Mouse (Mus musculus) neural tube, embryonic 12.5 days (tissue): ENCODE results near the gene Lpin2. TPM values are rescaled to one million over a fixed set of nuclear protein-coding genes. Genes with fewer than 3 reads are reported as not detected.

Experiments used
- ATAC-seq: fragments of 200-750 bp; cut with Nextera tagmentation; 2 replicates; pipeline ENCODE4 v1.8.0; 2017; ENCODE audit warnings: low read depth, mild to moderate bottlenecking, moderate TSS enrichment, moderate library complexity; ENCODE audit not compliant: low FRiP score
- H3K27ac ChIP-seq: fragments of 300-500 bp; sonication (generic); 2 replicates; pipeline ENCODE4 v1.5.1; 2016
- H3K27me3 ChIP-seq: fragments of 300-500 bp; sonication (generic); replicated peaks from 2 replicates; pipeline ENCODE4 v1.6.1; 2016; ENCODE audit warnings: mild to moderate bottlenecking
- H3K36me3 ChIP-seq: fragments of 300-500 bp; sonication (generic); 2 replicates; pipeline ENCODE4 v1.6.1; 2016; ENCODE audit warnings: mild to moderate bottlenecking
- H3K4me1 ChIP-seq: fragments of 300-500 bp; sonication (generic); 2 replicates; pipeline ENCODE4 v1.6.1; 2016
- H3K4me2 ChIP-seq: fragments of 300-500 bp; sonication (generic); replicated peaks from 2 replicates; pipeline ENCODE4 v1.6.1; 2016; ENCODE audit warnings: mild to moderate bottlenecking
- H3K4me3 ChIP-seq: fragments of 300-500 bp; sonication (generic); 2 replicates; pipeline ENCODE4 v1.5.1; 2016
- H3K9ac ChIP-seq: fragments of 300-500 bp; sonication (generic); 2 replicates; pipeline ENCODE4 v1.6.1; 2016; ENCODE audit warnings: mild to moderate bottlenecking
- H3K9me3 ChIP-seq: fragments of 300-500 bp; sonication (generic); 2 replicates; pipeline ENCODE4 v1.6.1; 2016; ENCODE audit warnings: mild to moderate bottlenecking
- WGBS: fragments of 180-500 bp; shearing (Covaris S2); methylation state at CpG from one replicate; pipeline ENCODE4 v1.1.7; 2016; 5-methylcytosine and 5-hydroxymethylcytosine counted together
- polyA plus RNA-seq: library from polyadenylated mRNA; unstranded; fragments of >200 nt; fragmentation: Nextera tagmentation; extraction: Ambion mirVana; gene quantifications from 2 replicates; pipeline ENCODE4 v1.2.1, GENCODE M21; 2016

The Lpin2 gene
- polyA plus RNA-seq, 1 experiment from 2014 or later, result 36.2 TPM

- Histone ChIP-seq H3K4me1 (no peaks in the 10 kb centered on the region), H3K9ac (no peak overlapping the region), H3K4me3 (no peak overlapping the region), H3K36me3 (no peaks in the 10 kb centered on the region), H3K27ac (no peak overlapping the region), H3K27me3 (no peaks in the 10 kb centered on the region), H3K9me3 (no peaks in the 10 kb centered on the region), H3K4me2 (no peak overlapping the region)
- ATAC-seq, result no peak
- 58% methylated on average over 4 of the region's 4 CpGs for WGBS
These were observed 29.0 kb upstream of the Lpin2 start for GRCm38 (mm10) chr17:71153356-71153755.

GRCm38 (mm10) chr17:71155271-71155670 lies 27.1 kb upstream of the Lpin2 start:
- no peak for ATAC-seq
- no peaks in the 10 kb centered on the region for H3K36me3 ChIP-seq
- H3K4me2 ChIP-seq, result no peak overlapping the region
- no peak overlapping the region for H3K27ac ChIP-seq
- H3K4me3 ChIP-seq, result no peak overlapping the region
- no peak overlapping the region for H3K9ac ChIP-seq
- peaks cover 9% of the 10 kb centered on the region for H3K4me1 ChIP-seq
- H3K9me3 ChIP-seq, result no peaks in the 10 kb centered on the region
- H3K27me3 ChIP-seq, result no peaks in the 10 kb centered on the region
- 61% methylated on average over 1 of the region's 1 CpGs for WGBS

GRCm38 (mm10) chr17:71159152-71159567 lies 23.2 kb upstream of the Lpin2 start:
- no peak overlapping the region for H3K27ac ChIP-seq
- no peak for ATAC-seq
- H3K27me3 ChIP-seq, result no peaks in the 10 kb centered on the region
- no peaks in the 10 kb centered on the region for H3K36me3 ChIP-seq
- peaks cover 9% of the 10 kb centered on the region for H3K4me1 ChIP-seq
- no peak overlapping the region for H3K4me2 ChIP-seq
- 32% methylated on average over 4 of the region's 4 CpGs for WGBS
- no peaks in the 10 kb centered on the region for H3K9me3 ChIP-seq
- H3K9ac ChIP-seq, result no peak overlapping the region
- H3K4me3 ChIP-seq, result no peak overlapping the region

GRCm38 (mm10) chr17:71159720-71160119 lies 22.6 kb upstream of the Lpin2 start:
- Histone ChIP-seq H3K9me3 (no peaks in the 10 kb centered on the region), H3K4me3 (no peak overlapping the region), H3K27ac (no peak overlapping the region), H3K4me2 (no peak overlapping the region), H3K36me3 (no peaks in the 10 kb centered on the region), H3K4me1 (peaks cover 9% of the 10 kb centered on the region), H3K27me3 (no peaks in the 10 kb centered on the region), H3K9ac (no peak overlapping the region)
- no peak for ATAC-seq
- WGBS, result 65% methylated on average over 8 of the region's 8 CpGs

GRCm38 (mm10) chr17:71160244-71160995 lies 21.9 kb upstream of the Lpin2 start:
- no peak overlapping the region for H3K4me2 ChIP-seq

GRCm38 (mm10) chr17:71164991-71165390 lies 17.4 kb upstream of the Lpin2 start:
- WGBS, result 84% methylated on average over 6 of the region's 6 CpGs

More at GRCm38 (mm10) chr17:71160244-71160995, 21.9 kb upstream of the Lpin2 start:
- WGBS, result 92% methylated on average over 8 of the region's 8 CpGs
- H3K27me3 ChIP-seq, result no peaks in the 10 kb centered on the region
- no peak overlapping the region for H3K4me3 ChIP-seq
- no peaks in the 10 kb centered on the region for H3K9me3 ChIP-seq
- ATAC-seq, result no peak
- H3K9ac ChIP-seq, result no peak overlapping the region
- H3K4me1 ChIP-seq, result peaks cover 9% of the 10 kb centered on the region
- H3K36me3 ChIP-seq, result no peaks in the 10 kb centered on the region
- no peak overlapping the region for H3K27ac ChIP-seq

GRCm38 (mm10) chr17:71168205-71168815 lies 14.1 kb upstream of the Lpin2 start:
- H3K9ac ChIP-seq, result no peak overlapping the region

More at GRCm38 (mm10) chr17:71164991-71165390, 17.4 kb upstream of the Lpin2 start:
- Histone ChIP-seq H3K27me3 (no peaks in the 10 kb centered on the region), H3K27ac (no peak overlapping the region), H3K9ac (no peak overlapping the region), H3K4me2 (no peak overlapping the region), H3K4me3 (no peak overlapping the region), H3K4me1 (no peaks in the 10 kb centered on the region), H3K9me3 (no peaks in the 10 kb centered on the region), H3K36me3 (no peaks in the 10 kb centered on the region)
- ATAC-seq, result no peak

GRCm38 (mm10) chr17:71168846-71169245 lies 13.5 kb upstream of the Lpin2 start:
- no peak overlapping the region for H3K27ac ChIP-seq
- H3K36me3 ChIP-seq, result no peaks in the 10 kb centered on the region
- H3K4me2 ChIP-seq, result no peak overlapping the region
- H3K9me3 ChIP-seq, result no peaks in the 10 kb centered on the region
- no peak overlapping the region for H3K9ac ChIP-seq
- WGBS, result 66% methylated on average over 9 of the region's 9 CpGs
- ATAC-seq, result no peak
- H3K4me1 ChIP-seq, result no peaks in the 10 kb centered on the region
- H3K4me3 ChIP-seq, result no peak overlapping the region
- no peaks in the 10 kb centered on the region for H3K27me3 ChIP-seq

More at GRCm38 (mm10) chr17:71168205-71168815, 14.1 kb upstream of the Lpin2 start:
- Histone ChIP-seq H3K27ac (no peak overlapping the region), H3K4me2 (no peak overlapping the region), H3K4me1 (no peaks in the 10 kb centered on the region), H3K36me3 (no peaks in the 10 kb centered on the region), H3K9me3 (no peaks in the 10 kb centered on the region), H3K4me3 (no peak overlapping the region), H3K27me3 (no peaks in the 10 kb centered on the region)
- WGBS, result 86% methylated on average over 5 of the region's 5 CpGs
- ATAC-seq, result no peak

- Histone ChIP-seq H3K4me1 (no peaks in the 10 kb centered on the region), H3K36me3 (no peaks in the 10 kb centered on the region), H3K4me2 (no peak overlapping the region), H3K4me3 (no peak overlapping the region), H3K9ac (no peak overlapping the region), H3K27me3 (no peaks in the 10 kb centered on the region), H3K27ac (no peak overlapping the region), H3K9me3 (no peaks in the 10 kb centered on the region)
- ATAC-seq, result no peak
- WGBS, result 89% methylated on average over 1 of the region's 1 CpGs
These were observed 12.7 kb upstream of the Lpin2 start for GRCm38 (mm10) chr17:71169639-71170038.

GRCm38 (mm10) chr17:71171161-71171560 lies 11.2 kb upstream of the Lpin2 start:
- H3K27ac ChIP-seq, result no peak overlapping the region
- no peak for ATAC-seq
- no peaks in the 10 kb centered on the region for H3K9me3 ChIP-seq
- no peaks in the 10 kb centered on the region for H3K36me3 ChIP-seq
- no peak overlapping the region for H3K4me2 ChIP-seq
- H3K9ac ChIP-seq, result no peak overlapping the region
- H3K4me1 ChIP-seq, result no peaks in the 10 kb centered on the region
- 95% methylated on average over 4 of the region's 4 CpGs for WGBS
- no peaks in the 10 kb centered on the region for H3K27me3 ChIP-seq
- no peak overlapping the region for H3K4me3 ChIP-seq

- ATAC-seq, result no peak
These were observed 5.0 kb upstream of the Lpin2 start for GRCm38 (mm10) chr17:71177336-71177735.

GRCm38 (mm10) chr17:71177949-71178348 lies 4.4 kb upstream of the Lpin2 start:
- Histone ChIP-seq H3K9ac (no peak overlapping the region), H3K4me2 (no peak overlapping the region), H3K27ac (no peak overlapping the region), H3K9me3 (no peaks in the 10 kb centered on the region), H3K4me1 (peaks cover 6% of the 10 kb centered on the region; the same call in 1 of the 2 replicates), H3K27me3 (no peaks in the 10 kb centered on the region), H3K36me3 (no peaks in the 10 kb centered on the region), H3K4me3 (no peak overlapping the region)
- no peak for ATAC-seq
- WGBS, result 83% methylated on average over 2 of the region's 2 CpGs

More at GRCm38 (mm10) chr17:71177336-71177735, 5.0 kb upstream of the Lpin2 start:
- Histone ChIP-seq H3K9ac (no peak overlapping the region), H3K27ac (no peak overlapping the region), H3K27me3 (no peaks in the 10 kb centered on the region), H3K9me3 (no peaks in the 10 kb centered on the region), H3K4me2 (no peak overlapping the region), H3K36me3 (no peaks in the 10 kb centered on the region), H3K4me1 (peaks cover 3% of the 10 kb centered on the region; the same call in 1 of the 2 replicates), H3K4me3 (no peak overlapping the region)
- WGBS, result 63% methylated on average over 4 of the region's 4 CpGs
